Mouse (Mus musculus) natural killer cell, adult 2 months (primary cell): ENCODE results near the gene Rnase9.

Experiments
- DNase-seq, 2 experiments: peaks; one replicate each; pipeline ENCODE4 v3.0.0; 2022; ENCODE audit warnings: low spot score in 2 of 2

Rnase9 gene

GRCm38 (mm10) chr14:51041769-51042168 lies at the start of gene Rnase9:
TSS of gene Rnase9 (minus strand) at chr14:51041869.
- DNase-seq = no peak

- peak; percentile 88 to 89 for DNase-seq
Observed at GRCm38 (mm10) chr14:51090077-51090781, 48.6 kb upstream of the Rnase9 start.

GRCm38 (mm10) chr14:51089674-51090076 lies 48.0 kb upstream of the Rnase9 start:
- DNase-seq = no peak

- peak; percentile 98 for DNase-seq
Observed at GRCm38 (mm10) chr14:51088970-51089673, 47.5 kb upstream of the Rnase9 start.

GRCm38 (mm10) chr14:51088166-51088969 lies 46.7 kb upstream of the Rnase9 start:
- DNase-seq = peak; percentile 75 to 85

GRCm38 (mm10) chr14:51087762-51088161 lies 46.1 kb upstream of the Rnase9 start:
- DNase-seq = no peak

- DNase-seq = no peak
Observed at GRCm38 (mm10) chr14:51085911-51086310, 44.2 kb upstream of the Rnase9 start.

GRCm38 (mm10) chr14:51085086-51085485 lies 43.4 kb upstream of the Rnase9 start:
- DNase-seq = no peak

- peak in 1 of 2 experiments; percentile 28 for DNase-seq
Observed at GRCm38 (mm10) chr14:51083805-51084204, 42.1 kb upstream of the Rnase9 start.

- DNase-seq = peak; percentile 75 to 77
Observed at GRCm38 (mm10) chr14:51082599-51083581, 41.2 kb upstream of the Rnase9 start.

GRCm38 (mm10) chr14:51081035-51081434 lies 39.4 kb upstream of the Rnase9 start:
- DNase-seq = no peak

GRCm38 (mm10) chr14:51079180-51079579 lies 37.5 kb upstream of the Rnase9 start:
- no peak for DNase-seq

GRCm38 (mm10) chr14:51074335-51074734 lies 32.7 kb upstream of the Rnase9 start, which contains the start of gene Olfr750:
TSS of gene Olfr750 (minus strand) at chr14:51074435.
- DNase-seq = no peak

- DNase-seq = peak; percentile 49 to 69
Observed at GRCm38 (mm10) chr14:51069617-51070016, 27.9 kb upstream of the Rnase9 start.

- no peak for DNase-seq
Observed at GRCm38 (mm10) chr14:51068956-51069355, 27.3 kb upstream of the Rnase9 start.

- no peak for DNase-seq
Observed at GRCm38 (mm10) chr14:51060761-51061160, 19.1 kb upstream of the Rnase9 start.

- no peak for DNase-seq
Observed at GRCm38 (mm10) chr14:51057401-51057831, 15.7 kb upstream of the Rnase9 start, which contains the start of gene Rnase12. TSS of gene Rnase12 (minus strand) at chr14:51057661.

- no peak for DNase-seq
Observed at GRCm38 (mm10) chr14:51054243-51055237, 12.9 kb upstream of the Rnase9 start.

GRCm38 (mm10) chr14:51053176-51053575 lies 11.5 kb upstream of the Rnase9 start:
- DNase-seq = no peak

GRCm38 (mm10) chr14:51051941-51052340 lies 10.3 kb upstream of the Rnase9 start:
- no peak for DNase-seq
